Mouse (Mus musculus) cortical plate, adult 2 months (tissue): Measurements from ENCODE around the gene Rab8b.

Experiments
- CTCF ChIP-seq: fragments of 200-500 bp; IDR thresholded peaks from 2 replicates; pipeline ENCODE4 v1.5.1; 2011; ENCODE audit warnings: mild to moderate bottlenecking, control low read depth, low read length; ENCODE audit not compliant: insufficient read depth; ENCODE audit errors: extremely low read depth
- POLR2A ChIP-seq: fragments of 200-500 bp; IDR thresholded peaks from 2 replicates; pipeline ENCODE4 v1.6.1; 2011; ENCODE audit warnings: mild to moderate bottlenecking, low read length, control low read depth; ENCODE audit not compliant: insufficient read depth; ENCODE audit errors: extremely low read depth

DNA sequence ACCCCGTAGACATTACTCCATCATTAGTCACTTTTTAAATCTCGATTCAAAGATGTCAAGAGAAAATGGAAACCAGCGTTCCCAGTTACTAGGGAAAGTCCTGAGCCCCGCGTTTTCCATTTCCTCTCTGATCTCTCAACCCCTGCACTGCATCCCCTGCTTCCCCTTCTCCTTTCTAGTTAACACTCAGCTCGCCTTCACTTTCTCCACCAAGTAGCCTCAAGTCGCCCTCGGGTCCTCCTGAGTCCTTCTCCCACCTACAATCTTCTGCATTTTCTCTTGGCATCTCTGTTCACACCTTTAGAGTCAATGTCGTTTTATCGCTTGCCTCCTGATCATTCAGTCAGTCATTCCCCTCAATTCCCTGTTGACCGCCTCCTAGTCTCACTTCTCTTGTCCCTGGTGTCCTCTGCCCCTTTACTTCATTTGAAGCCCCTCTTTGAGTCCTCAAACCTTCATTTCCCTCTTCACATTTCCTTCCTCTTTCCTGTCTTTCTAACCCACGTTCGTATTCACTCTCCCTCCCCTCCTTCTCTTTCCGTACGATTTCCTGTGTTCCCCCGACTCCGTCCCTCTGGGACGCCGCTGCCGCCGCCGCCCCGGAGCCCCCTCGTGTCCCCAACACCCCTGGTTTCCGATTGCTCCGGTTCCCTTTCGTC is 686 bp downstream of the Rab8b start:
- TF ChIP-seq CTCF (no peak), POLR2A (no peak)
